ENCODE assay signal across 17 mouse cellular contexts in the genomic region with DNA sequence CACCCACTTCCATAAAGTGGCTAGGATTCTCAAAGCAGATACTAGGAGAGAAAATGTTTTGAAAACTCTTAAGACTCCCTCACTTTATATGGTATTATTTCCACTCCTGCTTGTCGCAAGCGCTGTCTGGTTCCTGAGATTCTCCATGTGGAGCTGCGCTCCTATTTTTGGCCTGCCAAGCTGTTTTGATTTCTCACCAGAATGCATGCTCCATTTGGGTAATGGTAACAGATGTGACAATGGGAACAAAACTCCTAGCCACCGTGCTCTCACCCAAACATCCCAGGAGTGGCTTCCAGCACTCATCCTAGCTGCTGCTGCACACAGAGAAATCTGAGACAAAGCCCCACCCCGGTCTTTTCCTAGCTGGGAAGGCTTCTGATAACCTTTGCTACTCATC.
DNase-seq lines count a peak whose midpoint lies in the region; ATAC-seq lines count a peak whose summit lies in the region.
"Had no signal": no experiment of that assay in that cellular context is flagged by ENCODE, and none has a peak within 500 bp of the region (broad histone marks: within the 10 kb centered on the region; RNA-seq: fewer than 3 reads in every experiment).

No protein-coding gene starts in this region.

- no peaks in the 10 kb centered on the region for H3K4me1 ChIP-seq in kidney, embryonic 15.5 days
- H3K4me1 ChIP-seq: embryonic facial prominence, embryonic 13.5 days; limb, embryonic 15.5 days had no signal

- H3K4me2 ChIP-seq in kidney, embryonic 15.5 days: no peak overlapping the region
- H3K4me2 ChIP-seq: embryonic facial prominence, embryonic 13.5 days; forebrain, embryonic 13.5 days; limb, embryonic 15.5 days; lung, embryonic 14.5 days had no signal

- no peaks in the 10 kb centered on the region for H3K9me3 ChIP-seq in kidney, embryonic 15.5 days (replicated peaks)
- H3K9me3 ChIP-seq: embryonic facial prominence, embryonic 13.5 days; forebrain, embryonic 13.5 days; limb, embryonic 15.5 days had no signal

- H3K36me3 ChIP-seq in kidney, embryonic 15.5 days: no peaks in the 10 kb centered on the region
- H3K36me3 ChIP-seq: embryonic facial prominence, embryonic 13.5 days; G1E; limb, embryonic 15.5 days had no signal

- H3K27me3 ChIP-seq in kidney, embryonic 15.5 days: no peaks in the 10 kb centered on the region
- H3K27me3 ChIP-seq: forebrain, embryonic 13.5 days; limb, embryonic 15.5 days had no signal

- 51% methylated on average over 5 of the region's 5 CpGs for whole genome bisulfite sequencing in kidney, embryonic 15.5 days

- ATAC-seq in kidney, embryonic 15.5 days (replicated peaks; ENCODE audit: low FRiP score): no peak
- ATAC-seq: forebrain, embryonic 13.5 days; hindbrain, postnatal 0 days had no signal

- no peak overlapping the region for H3K9ac ChIP-seq in kidney, embryonic 15.5 days
- H3K9ac ChIP-seq: embryonic facial prominence, embryonic 13.5 days; forebrain, embryonic 13.5 days; limb, embryonic 15.5 days; lung, embryonic 14.5 days had no signal

- H3K27ac ChIP-seq in kidney, embryonic 15.5 days: no peak overlapping the region
- H3K27ac ChIP-seq: embryonic facial prominence, embryonic 13.5 days; forebrain, embryonic 13.5 days; hindbrain, postnatal 0 days; limb, embryonic 15.5 days had no signal

- H3K4me3 ChIP-seq in kidney, embryonic 15.5 days (replicated peaks): no peak overlapping the region
- H3K4me3 ChIP-seq: embryonic facial prominence, embryonic 13.5 days; forebrain, embryonic 13.5 days; limb, embryonic 15.5 days had no signal

- peak; percentile 31 for DNase-seq in left cerebral cortex, adult 11 months (ENCODE audit: low spot score)
- no peak for DNase-seq in left cerebral cortex, postnatal 4 days
- DNase-seq in layer of hippocampus, adult 8-10 months (ENCODE audit: low spot score in 2 of 2): peak; percentile 72 to 81
- peak; percentile 21 to 61 for DNase-seq in left cerebral cortex, postnatal 10 days (ENCODE audit: extremely low spot score in 1 of 2, low spot score in 2 of 2)
- peak; percentile 83 for DNase-seq in telencephalon, adult 2 months (ENCODE audit: low read depth, low spot score)
- DNase-seq in heart, postnatal 4 days: no peak
- DNase-seq in cerebellum, adult 8-10 months: no peak
- DNase-seq: B cell, adult 2 months; cerebellum, postnatal 10 days; lung, embryonic 14.5 days; thymus, postnatal 14 days had no signal

- intact Hi-C loops in left cerebral cortex, postnatal 4 days (cut with DNase I): no loop called here
- intact Hi-C loops in left cerebral cortex, postnatal 10 days (cut with DNase I): no loop called here

Comparison
In these comparisons a context has a peak if more than half of its experiments do, and no peak if none do; other contexts are left out.
1. DNase-seq: peak in left cerebral cortex, adult 11 months (single experiment), layer of hippocampus, adult 8-10 months (2 of 2), left cerebral cortex, postnatal 10 days (2 of 2) and telencephalon, adult 2 months (single experiment); none in left cerebral cortex, postnatal 4 days (single experiment), heart, postnatal 4 days (single experiment) and cerebellum, adult 8-10 months (single experiment).